9 mouse cellular contexts compared by ENCODE assay signal in genomic region chr9:31858720-31859340, GRCm38 (mm10). TPM values are rescaled to one million over a fixed set of nuclear protein-coding genes. Genes with fewer than 3 reads are reported as not detected.
DNase-seq lines count a peak whose midpoint lies in the region; ATAC-seq and TF ChIP-seq lines count a peak whose summit lies in the region.
"Had no signal": no experiment of that assay in that cellular context is flagged by ENCODE, and none has a peak within 500 bp of the region (broad histone marks: within the 10 kb centered on the region; RNA-seq: fewer than 3 reads in every experiment).

No protein-coding gene starts in this region.

- no peak overlapping the region for H3K27ac ChIP-seq in heart, embryonic 14.5 days (replicated peaks in 1 of 2; ENCODE audit: control insufficient read depth in 1 of 2, insufficient read depth in 1 of 2, low read depth in 2 of 2, low read length in 2 of 2)
- H3K27ac ChIP-seq in limb, embryonic 12.5 days = no peak overlapping the region
- no peak overlapping the region for H3K27ac ChIP-seq in olfactory bulb, adult 2 months (ENCODE audit: insufficient read depth, low read depth, low read length)
- H3K27ac ChIP-seq: macrophage had no signal

- ATAC-seq in heart, embryonic 14.5 days (ENCODE audit: insufficient number of reproducible peaks, insufficient read depth, low FRiP score, low read depth) = no peak
- ATAC-seq in limb, embryonic 12.5 days (ENCODE audit: insufficient number of reproducible peaks, insufficient read depth, low FRiP score, low TSS enrichment, low read depth) = 0 out of 2 replicates have a peak, but pooled peaks have one; percentile 10

- no peak for TF ChIP-seq POLR2A in olfactory bulb, adult 2 months (IDR thresholded peaks at IDR 0.05; ENCODE audit: insufficient read depth, low read depth, low read length)

- H3K4me2 ChIP-seq in heart, embryonic 14.5 days (ENCODE audit: low read length) = peak overlapping the region; percentile 59
- H3K4me2 ChIP-seq in limb, embryonic 12.5 days = peak overlapping the region; percentile 51

- peak overlapping the region; percentile 6 to 15; a peak in 1 of 4 replicates for H3K4me3 ChIP-seq in heart, embryonic 14.5 days (ENCODE audit: control insufficient read depth in 1 of 2, insufficient read depth in 1 of 2, low read depth in 1 of 2, low read length in 2 of 2)
- H3K4me3 ChIP-seq in limb, embryonic 12.5 days (replicated peaks) = peak overlapping the region; percentile 22; the same call in 1 of the 2 replicates
- H3K4me3 ChIP-seq in olfactory bulb, adult 2 months (ENCODE audit: insufficient read depth, low read depth, low read length) = peak overlapping the region; percentile 26

- WGBS in heart, embryonic 14.5 days = 7% methylated on average over 20 of the region's 20 CpGs
- WGBS in limb, embryonic 12.5 days = 6% methylated on average over 20 of the region's 20 CpGs
- WGBS in olfactory bulb, adult 2 months = 12% methylated on average over 20 of the region's 20 CpGs

- H3K27me3 ChIP-seq in heart, embryonic 14.5 days (ENCODE audit: control insufficient read depth, insufficient read depth, low read length) = peaks cover 22% of the 10 kb centered on the region
- peaks cover 26% of the 10 kb centered on the region for H3K27me3 ChIP-seq in limb, embryonic 12.5 days

- TF ChIP-seq CTCF in olfactory bulb, adult 2 months (IDR thresholded peaks at IDR 0.05; ENCODE audit: insufficient read depth, low read depth, low read length) = peak; percentile 17; the same call in 1 of the 2 replicates

- H3K9ac ChIP-seq in heart, embryonic 14.5 days (ENCODE audit: low read length) = no peak overlapping the region
- peak overlapping the region; percentile 13; the same call in 1 of the 2 replicates for H3K9ac ChIP-seq in limb, embryonic 12.5 days (replicated peaks)

- no peaks in the 10 kb centered on the region; a peak in 1 of 4 replicates for H3K4me1 ChIP-seq in heart, embryonic 14.5 days (ENCODE audit: control insufficient read depth in 2 of 2, insufficient read depth in 2 of 2, low read length in 2 of 2)
- 0 out of 2 replicates have a peak, but pooled peaks cover 5% of the 10 kb centered on the region for H3K4me1 ChIP-seq in limb, embryonic 12.5 days (replicated peaks)
- peaks cover 14% of the 10 kb centered on the region for H3K4me1 ChIP-seq in olfactory bulb, adult 2 months (ENCODE audit: control insufficient read depth, insufficient read depth, low read length)

- H3K36me3 ChIP-seq in heart, embryonic 14.5 days (ENCODE audit: control insufficient read depth, insufficient read depth, low read length) = no peaks in the 10 kb centered on the region
- H3K36me3 ChIP-seq in limb, embryonic 12.5 days = no peaks in the 10 kb centered on the region

- H3K9me3 ChIP-seq in heart, embryonic 14.5 days (ENCODE audit: control insufficient read depth, low read length) = no peaks in the 10 kb centered on the region
- H3K9me3 ChIP-seq in limb, embryonic 12.5 days = no peaks in the 10 kb centered on the region

- peak; percentile 7 to 8 for DNase-seq in layer of hippocampus, postnatal 14 days (ENCODE audit: low spot score in 2 of 2)
- DNase-seq in layer of hippocampus, adult 9-11 months = no peak
- peak; percentile 76 for DNase-seq in embryo, embryonic 11 days
- DNase-seq in cerebellum, adult 9-11 months = no peak
- no peak for DNase-seq in adipocyte (ENCODE audit: low spot score)

RNA-seq across cellular contexts. Expression of gene Barx2, which starts 54.4 kb away (rescaled TPM):
- 1 to 10 TPM; 1.6 to 1.9 TPM for total RNA-seq in layer of hippocampus, postnatal 14 days (2021)
- polyA plus RNA-seq in heart, embryonic 14.5 days (2014; fragmentation: Nextera tagmentation; extraction: Ambion mirVana) = not detected in 2 replicates
- 1.1 and 1.2 TPM in 2 replicates for polyA plus RNA-seq in limb, embryonic 12.5 days (2016; fragmentation: Nextera tagmentation; extraction: Ambion mirVana)
- polyA plus RNA-seq in olfactory bulb, adult 2 months (2012; ENCODE audit: insufficient read depth, insufficient read length, low replicate concordance, missing spikeins) = not detected in 2 replicates
- polyA plus RNA-seq: macrophage had no signal

Comparison
In these comparisons a context has a peak if more than half of its experiments do, and no peak if none do; other contexts are left out.
1. DNase-seq: peak in layer of hippocampus, postnatal 14 days (2 of 2) and embryo, embryonic 11 days (single experiment); none in layer of hippocampus, adult 9-11 months (single experiment), cerebellum, adult 9-11 months (single experiment) and adipocyte (single experiment).
2. Peak in every context shown above with its lines, with median percentiles within 50 percentile points of each other: H3K4me3 ChIP-seq.